Mouse (Mus musculus) layer of hippocampus, adult 18-20 months (tissue): ENCODE measurements around the gene Tesk2. TPM values are rescaled to one million over a fixed set of nuclear protein-coding genes. Genes with fewer than 3 reads are reported as not detected.
"Not testable (repeated sequence)": the region's sequence is repeated elsewhere in the genome, so short reads cannot be mapped to it uniquely, and the experiment has no call there.

Source experiments
- DNase-seq, 2 experiments: peaks; one replicate each; pipeline ENCODE4 v3.0.0; 2022; ENCODE audit warnings: low spot score in 2 of 2
- total RNA-seq, 2 experiments: library from RNA; stranded (reverse); gene quantifications; 2 replicates each; pipeline ENCODE4 v1.2.3; 2021

Gene Tesk2
- total RNA-seq, 2 experiments from 2014 or later, result 3.7 TPM

GRCm38 (mm10) chr4:116788956-116789355 lies 68.2 kb downstream of the Tesk2 start:
- DNase-seq, result peak; percentile 66 to 95

DNA sequence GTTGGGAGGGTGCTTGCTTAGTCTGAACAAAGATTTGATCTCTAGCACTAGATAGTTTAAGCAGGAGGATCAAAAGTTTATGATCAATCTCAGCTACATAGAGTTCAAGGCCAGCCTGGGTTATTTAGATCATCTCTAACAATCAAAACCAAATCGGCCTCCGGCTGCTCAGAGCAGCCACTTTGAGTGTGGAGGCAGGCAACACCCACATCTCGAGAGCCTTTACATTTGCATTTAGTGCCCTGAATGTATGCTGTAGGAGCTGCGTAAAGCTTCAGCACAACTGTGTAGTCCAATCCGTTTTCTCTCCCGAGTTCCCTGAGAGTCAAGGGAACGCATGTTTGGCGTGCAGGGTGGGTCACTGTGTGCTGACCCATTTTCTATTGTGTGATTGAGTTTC lies 71.7 kb downstream of the Tesk2 start:
- no peak for DNase-seq

DNA sequence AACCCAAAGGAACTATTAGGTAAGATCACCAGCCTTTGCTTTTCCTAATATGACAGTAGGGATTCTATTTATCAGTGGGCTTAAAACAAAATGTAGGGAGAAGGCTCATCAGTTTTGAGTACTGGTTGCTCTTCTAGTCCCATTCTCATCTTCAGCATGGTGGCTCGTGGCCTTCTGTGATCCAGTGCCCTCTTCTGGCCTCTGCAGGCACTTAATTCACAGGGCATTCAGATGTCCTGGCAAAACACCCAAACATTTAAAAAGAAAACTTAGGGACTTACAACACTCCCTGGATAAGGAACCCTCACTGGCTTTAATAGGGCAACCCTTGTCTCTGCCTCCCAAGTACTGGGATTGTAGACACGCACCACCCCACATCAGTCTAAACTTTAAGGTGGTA lies 73.5 kb downstream of the Tesk2 start:
- no peak for DNase-seq

DNA sequence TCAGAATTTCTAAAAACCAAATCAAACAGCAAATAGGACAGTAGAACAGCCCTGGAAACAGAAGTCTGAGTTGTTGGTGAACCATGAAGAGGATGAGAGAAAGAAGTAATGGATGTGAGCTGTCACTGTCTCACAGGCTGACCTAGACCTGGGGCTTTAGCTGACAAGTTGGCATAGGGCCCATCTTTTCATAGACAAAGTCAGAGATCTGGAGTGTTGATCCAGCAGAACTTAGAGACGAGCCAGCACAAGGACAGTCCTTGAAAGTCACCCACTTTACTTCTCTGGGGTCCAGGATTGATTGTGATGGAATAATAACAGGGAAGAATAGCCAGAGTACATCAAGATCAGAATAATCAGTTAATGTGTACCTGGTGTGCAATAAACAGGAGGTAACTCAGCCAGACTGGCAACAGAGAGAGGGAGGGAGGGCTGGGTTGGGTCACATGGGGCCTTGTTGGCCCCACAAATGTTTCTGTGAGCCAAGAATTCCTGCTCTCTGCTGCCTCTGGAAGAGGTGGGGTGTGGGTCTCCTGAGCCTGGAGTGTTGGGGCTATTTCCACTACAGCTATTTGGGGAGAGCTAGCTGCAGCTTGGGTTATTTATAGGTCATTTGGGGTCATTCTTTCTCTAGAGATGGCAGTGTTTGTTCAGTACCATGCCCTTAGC lies 75.8 kb downstream of the Tesk2 start:
- DNase-seq, result no peak

GRCm38 (mm10) chr4:116799901-116800300 lies 79.2 kb downstream of the Tesk2 start:
- DNase-seq, result no peak

DNA sequence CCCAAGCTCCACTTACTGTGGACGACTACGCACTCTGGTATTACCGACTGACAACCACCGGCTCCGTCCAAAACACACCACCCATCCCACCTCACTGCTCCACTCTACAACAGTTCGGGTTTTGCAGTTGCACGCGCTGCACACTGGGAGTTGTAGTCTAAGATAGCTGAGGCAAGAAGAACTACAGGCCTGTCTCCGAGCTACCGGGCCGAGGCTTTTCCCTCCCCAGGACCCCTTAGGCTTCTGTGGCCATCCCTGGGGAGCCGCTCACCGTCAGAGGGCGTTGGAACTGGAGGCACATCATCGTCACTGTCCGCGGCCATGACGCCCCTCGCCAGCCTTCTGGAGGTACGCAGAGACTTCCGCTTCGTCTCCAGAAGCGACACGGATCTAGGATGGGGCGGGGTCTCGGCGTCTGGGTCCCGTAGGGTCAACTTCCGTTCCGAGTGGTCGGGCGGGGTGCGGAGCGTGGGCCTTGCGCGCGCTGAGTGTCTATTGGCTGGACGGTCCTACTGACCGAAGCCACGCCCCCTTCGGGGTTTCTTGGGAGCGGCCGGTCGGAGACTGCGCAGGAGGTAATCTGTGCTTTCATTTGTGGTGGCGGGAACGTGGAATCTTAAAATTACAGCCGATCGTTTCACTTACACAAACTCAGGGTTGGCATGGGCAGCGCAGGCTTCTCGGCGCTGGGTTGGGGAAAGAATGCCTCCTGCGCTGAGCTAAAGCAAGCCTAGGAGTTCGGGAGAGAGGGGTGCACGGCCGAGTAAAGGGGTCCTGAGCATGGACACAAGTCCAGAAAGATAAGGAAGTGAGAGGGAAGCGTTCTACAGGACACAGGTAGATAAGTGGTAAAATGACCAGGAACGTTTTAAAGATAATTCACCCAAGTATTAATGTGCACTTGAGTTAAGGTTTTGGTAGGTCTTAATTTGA lies 86.7 kb downstream of the Tesk2 start, which contains the start of the genes Toe1 and Mutyh:
Gene Toe1, minus strand, starts transcription at position 444 of the 933 bp plus-strand sequence.
Gene Mutyh, plus strand, starts transcription at position 527 of the 933 bp plus-strand sequence.
- DNase-seq, result peak; percentile 88 to 94

GRCm38 (mm10) chr4:116811012-116811411 lies 90.3 kb downstream of the Tesk2 start:
- DNase-seq, result no peak

GRCm38 (mm10) chr4:116815276-116815675 lies 94.5 kb downstream of the Tesk2 start:
- no peak for DNase-seq

GRCm38 (mm10) chr4:116817486-116817885 lies 96.7 kb downstream of the Tesk2 start:
- DNase-seq, result peak; percentile 62 to 87

GRCm38 (mm10) chr4:116819968-116820901 lies 99.5 kb downstream of the Tesk2 start:
- no peak for DNase-seq

DNA sequence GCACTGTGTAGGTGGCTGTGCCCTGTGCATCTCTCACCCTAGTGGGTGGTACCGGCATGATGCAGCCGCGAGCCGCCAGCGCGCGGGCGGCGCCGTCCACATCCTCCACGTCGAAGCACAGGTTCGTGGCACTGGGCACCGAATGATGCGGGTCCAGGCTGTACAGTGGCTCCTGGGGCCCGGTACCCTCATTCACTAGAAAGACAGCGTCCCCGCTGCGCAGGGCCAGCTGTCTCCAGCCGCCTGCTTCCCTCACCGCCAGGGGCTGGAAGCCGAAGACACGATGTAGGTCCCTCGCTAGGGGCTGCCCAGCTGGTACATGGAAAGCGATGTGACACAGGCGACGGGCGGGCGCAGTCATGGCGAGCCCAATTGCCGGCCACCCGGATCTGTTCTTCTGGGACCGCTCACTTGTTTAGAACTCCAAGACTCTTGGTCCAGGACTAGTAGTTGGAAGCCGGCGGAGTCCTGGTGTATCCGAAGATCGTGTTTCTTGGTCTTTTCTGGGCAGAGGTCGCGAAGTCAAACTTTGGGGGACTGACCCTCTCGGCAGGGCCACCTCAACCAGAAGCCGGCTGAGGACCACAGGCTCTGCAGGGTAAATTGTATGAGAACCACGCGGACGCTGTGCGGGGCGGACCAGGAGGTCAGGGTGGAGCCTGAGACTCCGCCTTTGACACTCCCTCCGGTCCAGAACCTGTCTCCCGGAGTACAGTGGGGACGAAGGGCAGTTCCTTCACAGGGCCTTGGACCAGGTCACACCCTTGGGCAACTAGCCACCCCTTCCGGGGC lies 100.3 kb downstream of the Tesk2 start:
- peak in 1 of 2 experiments; percentile 58 for DNase-seq

DNA sequence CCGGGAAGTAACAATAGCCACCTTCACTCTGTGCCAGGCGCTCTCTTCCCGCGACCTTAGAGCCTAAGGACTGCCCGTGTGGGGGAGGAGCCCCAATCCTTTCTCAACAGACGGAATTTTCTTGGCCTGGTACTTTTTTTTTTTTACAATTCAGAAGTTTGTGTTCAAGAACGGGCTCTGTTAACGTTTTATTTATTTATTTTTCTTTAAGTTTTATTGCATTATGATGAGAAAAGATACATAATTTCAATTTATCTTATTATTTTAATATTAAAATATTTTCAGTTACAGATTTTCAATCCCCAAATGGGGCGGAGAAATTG lies 100.9 kb downstream of the Tesk2 start, which contains the start of gene Hpdl:
Gene Hpdl, minus strand, starts transcription at position 14 of the 323 bp plus-strand sequence.
- no peak for DNase-seq

GRCm38 (mm10) chr4:116824541-116825004 lies 103.8 kb downstream of the Tesk2 start:
- DNase-seq, result peak; percentile 62 to 80

DNA sequence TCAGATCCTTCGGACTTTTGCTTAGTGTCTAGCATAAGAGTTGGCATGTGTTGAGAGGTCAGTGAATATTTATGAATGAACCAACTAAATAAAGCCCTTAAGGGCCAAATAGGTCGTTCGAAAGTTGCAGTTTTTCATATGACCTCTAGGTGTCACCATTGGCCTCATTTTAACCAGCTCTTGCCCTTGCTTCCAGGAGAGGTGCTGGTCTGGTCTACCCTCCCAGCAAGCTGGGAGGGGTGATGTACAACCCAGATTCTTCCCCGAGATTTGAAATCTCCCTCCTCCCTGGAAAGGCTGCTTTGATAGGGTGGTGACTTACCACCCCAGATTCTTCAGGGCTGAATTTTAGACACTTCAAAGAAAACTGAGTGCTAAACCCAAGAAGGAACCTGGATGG lies 107.1 kb downstream of the Tesk2 start:
- DNase-seq, result peak in 1 of 2 experiments; percentile 72

- DNase-seq, result no peak
Observed at GRCm38 (mm10) chr4:116829364-116830069, 108.8 kb downstream of the Tesk2 start.

GRCm38 (mm10) chr4:116830070-116830368 lies 109.3 kb downstream of the Tesk2 start:
- DNase-seq, result no peak

DNA sequence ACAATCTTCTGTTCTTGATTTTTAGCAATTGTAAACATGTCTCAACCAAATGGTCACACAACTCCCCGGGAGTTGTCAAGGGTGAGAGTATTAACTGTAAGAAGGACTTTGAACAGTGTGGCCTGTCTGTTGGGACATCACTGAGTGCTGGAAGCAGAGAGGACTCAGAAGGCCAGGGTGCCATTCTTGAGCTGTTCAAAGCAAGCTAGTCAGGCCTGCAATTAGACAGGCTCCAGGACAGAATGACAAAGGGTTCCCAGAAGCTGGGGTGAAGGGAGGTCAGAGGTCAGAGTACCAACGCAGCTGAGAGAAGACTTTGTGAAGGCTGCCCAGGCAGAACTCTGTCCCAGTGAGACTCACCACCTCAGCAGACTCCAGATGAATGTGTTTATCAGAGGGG lies 118.3 kb downstream of the Tesk2 start:
- no peak for DNase-seq

DNA sequence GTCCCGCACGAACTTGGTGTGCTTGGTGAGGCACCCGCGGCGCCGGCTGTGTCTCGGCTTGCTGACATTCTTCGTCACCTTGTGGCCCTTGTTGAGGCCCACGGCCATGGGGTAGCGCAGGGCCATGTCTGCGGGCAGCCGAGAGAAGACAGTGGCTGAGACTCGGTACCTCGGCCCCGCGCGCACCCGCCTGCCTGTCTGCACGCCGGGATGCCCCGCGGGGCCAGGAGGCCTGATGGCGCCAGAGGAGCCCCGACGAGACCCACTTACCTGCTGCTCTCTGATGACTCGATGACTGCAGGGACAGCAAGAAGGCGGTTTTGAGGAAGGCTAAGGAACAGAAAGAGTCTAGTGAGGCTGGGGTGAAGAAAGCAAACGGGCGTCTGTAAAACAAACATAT lies 119.3 kb downstream of the Tesk2 start:
- DNase-seq, result not testable (repeated sequence)

DNA sequence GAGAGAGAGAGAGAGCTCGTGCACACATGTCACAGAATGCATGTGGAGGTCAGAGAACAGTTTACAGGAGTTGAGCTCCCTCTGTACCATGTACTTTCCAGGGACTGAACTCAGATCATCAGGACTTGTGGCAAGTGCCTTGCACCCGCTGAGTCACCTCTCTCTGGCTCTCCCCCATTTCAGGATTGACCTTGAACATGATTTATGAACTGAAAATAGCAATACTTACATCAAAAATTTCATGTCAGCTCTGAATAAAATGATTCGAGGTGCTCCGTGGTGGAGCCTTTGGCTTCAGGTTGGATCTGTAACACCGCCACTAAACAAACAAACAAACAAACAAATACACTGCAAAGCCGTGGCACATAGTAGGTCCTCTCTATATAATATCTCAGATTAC lies 120.1 kb downstream of the Tesk2 start:
- DNase-seq, result no peak

DNA sequence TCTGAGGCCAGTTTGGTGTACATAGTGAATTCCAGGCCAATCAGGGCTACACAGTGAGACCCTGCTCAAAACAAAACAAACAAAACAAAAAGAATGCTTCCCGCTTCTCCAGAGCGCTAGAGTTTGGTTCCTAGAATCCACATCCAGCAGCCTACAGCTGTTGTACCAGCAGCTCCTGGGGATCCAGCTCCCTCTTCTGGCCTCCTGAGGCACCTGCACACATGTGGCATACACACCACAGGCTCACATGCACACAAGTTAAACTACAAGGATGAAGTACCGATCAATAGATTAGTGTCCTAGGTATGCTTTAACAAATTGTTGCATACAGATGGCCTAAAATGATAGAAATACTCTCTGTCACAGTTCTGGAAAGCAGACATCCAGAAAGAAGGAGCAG lies 123.6 kb downstream of the Tesk2 start:
- no peak for DNase-seq
